Mouse (Mus musculus): ENCODE results near the gene Rap2c.

DNA sequence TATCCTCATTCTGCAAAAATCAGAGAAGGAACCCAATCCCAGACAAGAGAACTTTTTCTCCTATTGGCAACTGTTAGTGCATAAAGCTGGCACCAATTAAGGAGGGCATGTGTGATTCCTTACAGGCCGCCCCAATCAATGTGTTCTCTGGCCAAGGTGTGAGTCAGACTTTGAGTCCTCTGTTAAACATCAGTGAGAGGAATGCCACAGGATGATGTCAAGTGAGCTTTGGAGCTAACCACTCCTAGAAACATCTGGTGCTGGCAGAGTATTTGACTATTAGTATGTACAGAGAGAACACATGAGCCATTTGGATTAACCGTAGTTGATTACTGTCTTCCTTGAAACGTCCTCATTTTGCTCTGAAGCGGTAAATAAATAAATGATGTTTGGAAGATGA, 40.9 kb upstream of the Rap2c start:
- TF ChIP-seq TAL1 (IDR thresholded peaks at IDR 0.05; ENCODE audit: low read length) (no peak), GATA1 (IDR thresholded peaks at IDR 0.05; ENCODE audit: low read length) (no peak)

Data from erythroblast, embryonic 14.5 days (primary cell).